Mouse (Mus musculus) ovary, postnatal 10 days (tissue): ENCODE measurements around the gene Zrsr2.

Experiments used
- DNase-seq: peaks from one replicate; pipeline ENCODE4 v3.0.0; 2022; ENCODE audit warnings: low spot score

The Zrsr2 gene

GRCm38 (mm10) chrX:163958467-163958875, at the start of gene Zrsr2:
TSS of gene Zrsr2 (minus strand) at chrX:163958661.
- DNase-seq = peak; percentile 17

GRCm38 (mm10) chrX:164004809-164005208, 46.3 kb upstream of the Zrsr2 start:
- DNase-seq = no peak

- DNase-seq = no peak
These were observed 41.4 kb upstream of the Zrsr2 start for GRCm38 (mm10) chrX:163999848-164000247.

- DNase-seq = no peak
These were observed 38.3 kb upstream of the Zrsr2 start for GRCm38 (mm10) chrX:163996754-163997153.

GRCm38 (mm10) chrX:163987718-163988374, 29.4 kb upstream of the Zrsr2 start:
- DNase-seq = no peak

- no peak for DNase-seq
These were observed 23.7 kb upstream of the Zrsr2 start for GRCm38 (mm10) chrX:163982129-163982528.

- DNase-seq = no peak
These were observed 23.0 kb upstream of the Zrsr2 start for GRCm38 (mm10) chrX:163981500-163981899.

- no peak for DNase-seq
These were observed 22.6 kb upstream of the Zrsr2 start for GRCm38 (mm10) chrX:163981092-163981491.

GRCm38 (mm10) chrX:163957803-163958466, 526 bp downstream of the Zrsr2 start:
- DNase-seq = peak; percentile 11

GRCm38 (mm10) chrX:163957381-163957780, 1.1 kb downstream of the Zrsr2 start:
- DNase-seq = no peak

- DNase-seq = no peak
These were observed 6.8 kb downstream of the Zrsr2 start for GRCm38 (mm10) chrX:163951618-163952017.

- DNase-seq = no peak
These were observed 14.1 kb downstream of the Zrsr2 start for GRCm38 (mm10) chrX:163944381-163944780.

GRCm38 (mm10) chrX:163938587-163938986, 19.9 kb downstream of the Zrsr2 start:
- no peak for DNase-seq

GRCm38 (mm10) chrX:163934731-163935130, 23.7 kb downstream of the Zrsr2 start:
- DNase-seq = no peak

- no peak for DNase-seq
These were observed 28.9 kb downstream of the Zrsr2 start for GRCm38 (mm10) chrX:163929550-163929949.

GRCm38 (mm10) chrX:163912791-163913190, 45.7 kb downstream of the Zrsr2 start:
- no peak for DNase-seq

- no peak for DNase-seq
These were observed 49.1 kb downstream of the Zrsr2 start for GRCm38 (mm10) chrX:163909381-163909780.

GRCm38 (mm10) chrX:163908337-163909250, 49.9 kb downstream of the Zrsr2 start, which contains the start of gene Ap1s2:
TSS of gene Ap1s2 (plus strand) at chrX:163909017.
- DNase-seq = peak; percentile 68

- DNase-seq = no peak
These were observed 50.5 kb downstream of the Zrsr2 start for GRCm38 (mm10) chrX:163908003-163908336.

- DNase-seq = no peak
These were observed 51.6 kb downstream of the Zrsr2 start for GRCm38 (mm10) chrX:163906861-163907260.

GRCm38 (mm10) chrX:163899431-163900020, 58.9 kb downstream of the Zrsr2 start:
- DNase-seq = no peak

GRCm38 (mm10) chrX:163897354-163897753, 61.1 kb downstream of the Zrsr2 start:
- no peak for DNase-seq
